Mouse (Mus musculus): ENCODE measurements around the gene Selenos. TPM values are rescaled to one million over a fixed set of nuclear protein-coding genes. Genes with fewer than 3 reads are reported as not detected.

Selenos gene
- polyA plus RNA-seq, 1 experiment from 2014 or later, result 136 TPM

DNA sequence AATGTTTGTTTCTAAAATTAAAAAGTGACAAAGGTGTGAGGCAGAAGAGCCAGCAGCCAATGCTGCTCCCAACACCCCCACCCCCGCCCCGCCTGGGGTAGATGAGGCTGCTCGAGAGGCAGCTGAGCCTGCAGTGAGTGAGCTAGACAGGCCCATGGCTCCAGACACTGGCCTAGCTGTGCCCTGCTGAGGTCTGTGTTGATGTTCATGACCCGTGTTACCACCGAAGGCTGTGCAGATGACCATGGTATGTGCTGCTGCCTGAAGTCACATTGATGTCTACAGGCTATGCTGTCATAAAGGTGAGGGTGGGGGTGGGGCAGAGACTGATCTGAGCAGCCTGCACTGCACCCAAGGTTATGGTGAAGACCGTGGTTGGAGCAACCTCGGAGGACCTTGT is 19.4 kb downstream of the Selenos start:
- no peak for ATAC-seq (ENCODE audit: insufficient read depth, low FRiP score)
- no peaks in the 10 kb centered on the region for H3K27me3 ChIP-seq (ENCODE audit: control insufficient read depth, insufficient read depth, low read length)
- no peak overlapping the region for H3K4me2 ChIP-seq (ENCODE audit: low read depth, low read length)
- H3K27ac ChIP-seq (ENCODE audit: low read length), result no peak overlapping the region
- no peak overlapping the region for H3K9ac ChIP-seq (ENCODE audit: low read length)
- H3K4me3 ChIP-seq (replicated peaks; ENCODE audit: low read length), result no peak overlapping the region
- WGBS, result 85% methylated on average over 7 of the region's 7 CpGs
- no peaks in the 10 kb centered on the region for H3K9me3 ChIP-seq (replicated peaks; ENCODE audit: control insufficient read depth, low read length)
- H3K4me1 ChIP-seq (ENCODE audit: control insufficient read depth, insufficient read depth, low read length), result no peaks in the 10 kb centered on the region
- H3K36me3 ChIP-seq (ENCODE audit: control insufficient read depth, insufficient read depth, low read length), result no peaks in the 10 kb centered on the region

DNA sequence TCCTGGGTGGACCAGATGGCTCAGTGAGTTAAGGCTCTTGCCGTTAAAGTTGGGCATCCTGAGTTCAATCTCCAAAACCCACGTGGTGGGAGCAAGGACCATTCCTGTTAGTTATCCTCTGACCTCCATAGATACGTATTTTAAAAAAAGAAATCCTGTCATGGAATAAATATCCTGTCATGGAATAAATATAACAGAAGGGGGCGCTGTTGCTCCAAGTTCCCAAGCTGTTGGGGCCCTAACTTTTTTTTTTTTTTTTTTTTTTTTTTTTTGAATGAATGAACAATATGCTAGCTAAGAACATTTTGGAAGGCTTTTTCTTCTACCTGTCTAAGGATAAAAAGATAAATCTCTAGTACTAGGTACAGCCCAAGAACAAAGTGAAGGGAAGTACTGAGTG is 22.4 kb downstream of the Selenos start:
- Histone ChIP-seq H3K4me1 (ENCODE audit: control insufficient read depth, insufficient read depth, low read length) (0 out of 2 replicates have a peak, but pooled peaks cover 2% of the 10 kb centered on the region), H3K27ac (ENCODE audit: low read length) (no peak overlapping the region), H3K27me3 (ENCODE audit: control insufficient read depth, insufficient read depth, low read length) (no peaks in the 10 kb centered on the region), H3K4me3 (replicated peaks; ENCODE audit: low read length) (no peak overlapping the region), H3K9me3 (replicated peaks; ENCODE audit: control insufficient read depth, low read length) (no peaks in the 10 kb centered on the region), H3K36me3 (ENCODE audit: control insufficient read depth, insufficient read depth, low read length) (no peaks in the 10 kb centered on the region), H3K9ac (ENCODE audit: low read length) (no peak overlapping the region), H3K4me2 (ENCODE audit: low read depth, low read length) (no peak overlapping the region)
- no peak for ATAC-seq (ENCODE audit: insufficient read depth, low FRiP score)
- WGBS, result 4% methylated on average over 4 of the region's 4 CpGs

- 91% methylated on average over 5 of the region's 5 CpGs for WGBS
- ATAC-seq (ENCODE audit: insufficient read depth, low FRiP score), result no peak
Observed at GRCm38 (mm10) chr7:66104531-66104930, 25.1 kb downstream of the Selenos start.

GRCm38 (mm10) chr7:66105771-66106170 is 26.3 kb downstream of the Selenos start:
- 40% methylated on average over 4 of the region's 4 CpGs for WGBS
- Histone ChIP-seq H3K36me3 (ENCODE audit: control insufficient read depth, insufficient read depth, low read length) (no peaks in the 10 kb centered on the region), H3K27ac (ENCODE audit: low read length) (no peak overlapping the region), H3K9ac (ENCODE audit: low read length) (no peak overlapping the region), H3K4me3 (replicated peaks; ENCODE audit: low read length) (no peak overlapping the region), H3K9me3 (replicated peaks; ENCODE audit: control insufficient read depth, low read length) (no peaks in the 10 kb centered on the region), H3K27me3 (ENCODE audit: control insufficient read depth, insufficient read depth, low read length) (no peaks in the 10 kb centered on the region), H3K4me1 (ENCODE audit: control insufficient read depth, insufficient read depth, low read length) (peaks cover 5% of the 10 kb centered on the region; the same call in 1 of the 2 replicates), H3K4me2 (ENCODE audit: low read depth, low read length) (no peak overlapping the region)
- ATAC-seq (ENCODE audit: insufficient read depth, low FRiP score), result no peak

More at GRCm38 (mm10) chr7:66104531-66104930, 25.1 kb downstream of the Selenos start:
- no peak overlapping the region for H3K4me2 ChIP-seq (ENCODE audit: low read depth, low read length)
- H3K36me3 ChIP-seq (ENCODE audit: control insufficient read depth, insufficient read depth, low read length), result no peaks in the 10 kb centered on the region
- no peak overlapping the region for H3K4me3 ChIP-seq (replicated peaks; ENCODE audit: low read length)
- H3K27me3 ChIP-seq (ENCODE audit: control insufficient read depth, insufficient read depth, low read length), result no peaks in the 10 kb centered on the region
- H3K9me3 ChIP-seq (replicated peaks; ENCODE audit: control insufficient read depth, low read length), result no peaks in the 10 kb centered on the region
- H3K4me1 ChIP-seq (ENCODE audit: control insufficient read depth, insufficient read depth, low read length), result 0 out of 2 replicates have a peak, but pooled peaks cover 2% of the 10 kb centered on the region
- H3K27ac ChIP-seq (ENCODE audit: low read length), result no peak overlapping the region
- H3K9ac ChIP-seq (ENCODE audit: low read length), result no peak overlapping the region

DNA sequence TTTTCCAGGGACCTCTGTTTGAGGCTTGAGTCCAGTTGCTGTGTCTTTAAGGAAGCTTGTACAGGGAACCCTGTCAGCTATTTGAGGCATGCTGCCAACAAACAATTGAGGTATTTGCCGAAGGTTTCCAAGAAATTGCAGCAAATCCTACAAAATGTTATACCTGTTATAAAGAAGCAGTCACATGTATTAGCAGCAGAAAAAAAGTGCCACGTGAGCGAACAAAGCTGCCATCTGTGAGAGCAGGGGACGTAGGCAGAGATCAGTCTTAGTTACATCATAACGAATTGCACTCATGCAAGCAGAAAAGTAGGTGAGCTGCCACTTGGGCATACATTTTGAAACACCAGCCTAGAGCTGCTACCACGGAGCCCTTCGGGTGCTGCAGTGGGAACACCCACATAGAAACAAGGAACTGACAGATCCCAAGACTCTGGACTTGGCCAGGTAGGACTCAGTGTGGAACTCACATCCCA is 27.2 kb downstream of the Selenos start:
- 52% methylated on average over 7 of the region's 7 CpGs for WGBS
- Histone ChIP-seq H3K27ac (ENCODE audit: low read length) (no peak overlapping the region), H3K27me3 (ENCODE audit: control insufficient read depth, insufficient read depth, low read length) (no peaks in the 10 kb centered on the region), H3K4me2 (ENCODE audit: low read depth, low read length) (no peak overlapping the region), H3K9ac (ENCODE audit: low read length) (no peak overlapping the region), H3K36me3 (ENCODE audit: control insufficient read depth, insufficient read depth, low read length) (no peaks in the 10 kb centered on the region), H3K9me3 (replicated peaks; ENCODE audit: control insufficient read depth, low read length) (no peaks in the 10 kb centered on the region), H3K4me1 (ENCODE audit: control insufficient read depth, insufficient read depth, low read length) (peaks cover 9% of the 10 kb centered on the region), H3K4me3 (replicated peaks; ENCODE audit: low read length) (no peak overlapping the region)
- ATAC-seq (ENCODE audit: insufficient read depth, low FRiP score), result no peak

DNA sequence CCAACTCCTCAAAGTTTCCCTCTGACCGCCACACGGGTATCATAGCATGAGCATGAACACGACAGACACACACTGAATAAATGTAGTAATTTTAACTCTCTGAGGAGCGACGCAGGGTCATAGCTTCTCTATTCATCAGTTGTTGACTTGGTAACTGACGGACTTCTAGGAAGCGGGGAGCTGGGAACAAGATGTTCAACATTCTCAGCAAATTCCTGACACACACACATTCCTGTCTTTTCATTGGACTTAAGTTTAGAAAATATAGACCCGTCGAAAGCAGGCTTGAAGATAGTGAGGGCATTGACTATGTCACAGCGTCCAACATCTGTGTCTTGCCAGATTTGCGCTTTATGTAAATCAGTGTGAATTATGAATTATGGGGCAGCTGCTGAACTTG is 27.8 kb downstream of the Selenos start:
- no peaks in the 10 kb centered on the region for H3K36me3 ChIP-seq (ENCODE audit: control insufficient read depth, insufficient read depth, low read length)
- H3K27me3 ChIP-seq (ENCODE audit: control insufficient read depth, insufficient read depth, low read length), result no peaks in the 10 kb centered on the region
- H3K9ac ChIP-seq (ENCODE audit: low read length), result no peak overlapping the region
- no peak overlapping the region for H3K4me2 ChIP-seq (ENCODE audit: low read depth, low read length)
- H3K4me3 ChIP-seq (replicated peaks; ENCODE audit: low read length), result no peak overlapping the region
- 59% methylated on average over 11 of the region's 11 CpGs for WGBS
- H3K27ac ChIP-seq (ENCODE audit: low read length), result no peak overlapping the region
- H3K9me3 ChIP-seq (replicated peaks; ENCODE audit: control insufficient read depth, low read length), result no peaks in the 10 kb centered on the region
- H3K4me1 ChIP-seq (ENCODE audit: control insufficient read depth, insufficient read depth, low read length), result peaks cover 13% of the 10 kb centered on the region
- no peak for ATAC-seq (ENCODE audit: insufficient read depth, low FRiP score)

DNA sequence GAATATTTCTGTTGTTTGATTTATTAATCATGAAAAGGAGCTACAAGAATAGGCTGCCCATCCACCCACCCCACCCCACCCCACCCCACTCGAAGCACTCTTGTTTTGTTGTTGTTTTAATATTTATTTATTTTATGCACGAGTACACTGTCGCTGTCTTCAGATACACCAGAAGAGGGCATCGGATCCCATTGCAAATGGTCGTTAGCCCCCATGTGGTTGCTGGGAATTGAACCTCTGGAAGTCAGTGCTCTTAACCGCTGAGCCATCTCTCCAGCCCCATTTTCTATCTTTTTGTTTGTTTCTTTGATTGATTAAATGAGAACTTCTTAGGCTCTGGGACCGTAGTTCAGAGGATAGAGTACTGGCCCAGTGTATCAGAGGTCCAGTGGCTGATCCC is 28.5 kb downstream of the Selenos start:
- Histone ChIP-seq H3K36me3 (ENCODE audit: control insufficient read depth, insufficient read depth, low read length) (no peaks in the 10 kb centered on the region), H3K27me3 (ENCODE audit: control insufficient read depth, insufficient read depth, low read length) (no peaks in the 10 kb centered on the region), H3K4me2 (ENCODE audit: low read depth, low read length) (no peak overlapping the region), H3K9ac (ENCODE audit: low read length) (no peak overlapping the region), H3K9me3 (replicated peaks; ENCODE audit: control insufficient read depth, low read length) (no peaks in the 10 kb centered on the region), H3K4me1 (ENCODE audit: control insufficient read depth, insufficient read depth, low read length) (peaks cover 15% of the 10 kb centered on the region), H3K27ac (ENCODE audit: low read length) (no peak overlapping the region), H3K4me3 (replicated peaks; ENCODE audit: low read length) (no peak overlapping the region)
- no peak for ATAC-seq (ENCODE audit: insufficient read depth, low FRiP score)
- WGBS, result 11% methylated on average over 7 of the region's 7 CpGs

GRCm38 (mm10) chr7:66108961-66109854 is 29.8 kb downstream of the Selenos start, which contains the start of gene Chsy1:
TSS of gene Chsy1 (plus strand) at chr7:66109515.
- H3K4me2 ChIP-seq (ENCODE audit: low read depth, low read length), result peak within 1 kb of the TSS; percentile 97
- no peaks in the 10 kb centered on the region for H3K27me3 ChIP-seq (ENCODE audit: control insufficient read depth, insufficient read depth, low read length)
- peak within 1 kb of the TSS; percentile 73 for H3K4me3 ChIP-seq (replicated peaks; ENCODE audit: low read length)
- no peaks in the 10 kb centered on the region for H3K36me3 ChIP-seq (ENCODE audit: control insufficient read depth, insufficient read depth, low read length)
- peaks cover 23% of the 10 kb centered on the region for H3K4me1 ChIP-seq (ENCODE audit: control insufficient read depth, insufficient read depth, low read length)
- peak within 1 kb of the TSS; percentile 89 for H3K27ac ChIP-seq (ENCODE audit: low read length)
- H3K9me3 ChIP-seq (replicated peaks; ENCODE audit: control insufficient read depth, low read length), result no peaks in the 10 kb centered on the region
- peak; percentile 89 for ATAC-seq (ENCODE audit: insufficient read depth, low FRiP score)
- peak within 1 kb of the TSS; percentile 93 for H3K9ac ChIP-seq (ENCODE audit: low read length)
- under 1% methylated on average over 84 of the region's 123 CpGs for WGBS

GRCm38 (mm10) chr7:66109855-66110635 is 30.6 kb downstream of the Selenos start:
- peak overlapping the region; percentile 89 for H3K27ac ChIP-seq (ENCODE audit: low read length)
- WGBS, result under 1% methylated on average over 60 of the region's 77 CpGs
- peak overlapping the region; percentile 93 for H3K9ac ChIP-seq (ENCODE audit: low read length)
- no peaks in the 10 kb centered on the region for H3K9me3 ChIP-seq (replicated peaks; ENCODE audit: control insufficient read depth, low read length)
- peak overlapping the region; percentile 97 for H3K4me2 ChIP-seq (ENCODE audit: low read depth, low read length)
- ATAC-seq (ENCODE audit: insufficient read depth, low FRiP score), result peak; percentile 31; the same call in 1 of the 2 replicates
- H3K27me3 ChIP-seq (ENCODE audit: control insufficient read depth, insufficient read depth, low read length), result no peaks in the 10 kb centered on the region
- H3K4me1 ChIP-seq (ENCODE audit: control insufficient read depth, insufficient read depth, low read length), result peaks cover 32% of the 10 kb centered on the region
- H3K4me3 ChIP-seq (replicated peaks; ENCODE audit: low read length), result peak overlapping the region; percentile 73
- H3K36me3 ChIP-seq (ENCODE audit: control insufficient read depth, insufficient read depth, low read length), result no peaks in the 10 kb centered on the region
